Mouse (Mus musculus): Measurements from ENCODE around the gene Tmem123. TPM values are rescaled to one million over a fixed set of nuclear protein-coding genes. Genes with fewer than 3 reads are reported as not detected.

Tmem123 gene
- polyA plus RNA-seq, 1 experiment from 2014 or later = 122 TPM

- WGBS = 24% methylated on average over 14 of the region's 14 CpGs
- peak; percentile 65 for DNase-seq (ENCODE audit: low spot score)
- H3K4me1 ChIP-seq (replicated peaks; ENCODE audit: control insufficient read depth, insufficient read depth, low read length) = no peaks in the 10 kb centered on the region; the same call in 1 of the 2 replicates
- H3K9me3 ChIP-seq (ENCODE audit: control insufficient read depth, low read length) = no peaks in the 10 kb centered on the region
- H3K27ac ChIP-seq (ENCODE audit: low read depth, low read length) = peak overlapping the region; percentile 97
- ATAC-seq (replicated peaks; ENCODE audit: low FRiP score) = peak; percentile 31
- peaks cover 8% of the 10 kb centered on the region; the same call in 1 of the 2 replicates for H3K36me3 ChIP-seq (ENCODE audit: control insufficient read depth, insufficient read depth, low read length)
- H3K4me3 ChIP-seq (ENCODE audit: low read depth, low read length) = peak overlapping the region; percentile 38
- no peaks in the 10 kb centered on the region for H3K27me3 ChIP-seq (ENCODE audit: control insufficient read depth, insufficient read depth, low read length)
- H3K4me2 ChIP-seq (ENCODE audit: low read depth, low read length, severe bottlenecking) = peak overlapping the region; percentile 77
- H3K9ac ChIP-seq (ENCODE audit: low read length) = peak overlapping the region; percentile 84
Observed at GRCm38 (mm10) chr9:7837806-7838440, 74.1 kb downstream of the Tmem123 start.

GRCm38 (mm10) chr9:7841221-7841620 lies 77.4 kb downstream of the Tmem123 start:
- Histone ChIP-seq H3K9me3 (ENCODE audit: control insufficient read depth, low read length) (no peaks in the 10 kb centered on the region), H3K27me3 (ENCODE audit: control insufficient read depth, insufficient read depth, low read length) (no peaks in the 10 kb centered on the region), H3K4me3 (ENCODE audit: low read depth, low read length) (no peak overlapping the region), H3K36me3 (ENCODE audit: control insufficient read depth, insufficient read depth, low read length) (no peaks in the 10 kb centered on the region), H3K4me2 (ENCODE audit: low read depth, low read length, severe bottlenecking) (no peak overlapping the region), H3K9ac (ENCODE audit: low read length) (no peak overlapping the region), H3K4me1 (replicated peaks; ENCODE audit: control insufficient read depth, insufficient read depth, low read length) (no peaks in the 10 kb centered on the region), H3K27ac (ENCODE audit: low read depth, low read length) (no peak overlapping the region)
- DNase-seq (ENCODE audit: low spot score) (no peak), ATAC-seq (replicated peaks; ENCODE audit: low FRiP score) (no peak)
- 73% methylated on average over 6 of the region's 6 CpGs for WGBS

Small RNA genes lying within 50 kb of the gene (microRNA-seq; reads per million reads assigned to microRNA genes)
- 14.3 reads per million, percentile 8 among the genes with 10 or more reads in this experiment for gene Mir5618 (ENCODE audit: insufficient number of aligned reads)

Other genes with a start within 250 kb of the Tmem123 start
- gene Mmp8, start 205.6 kb upstream of the Tmem123 start, polyA plus RNA-seq (2014; fragmentation: Nextera tagmentation; extraction: Ambion mirVana) = not detected in 2 replicates
- gene Mmp27, start 192.6 kb upstream of the Tmem123 start, polyA plus RNA-seq (2014; fragmentation: Nextera tagmentation; extraction: Ambion mirVana) = not detected in 2 replicates
- gene Mmp20, start 135.8 kb upstream of the Tmem123 start, polyA plus RNA-seq (2014; fragmentation: Nextera tagmentation; extraction: Ambion mirVana) = not detected in 2 replicates
- not detected in 2 replicates for gene Mmp7, start 72.0 kb upstream of the Tmem123 start, polyA plus RNA-seq (2014; fragmentation: Nextera tagmentation; extraction: Ambion mirVana)
- gene Birc2, start 73.0 kb downstream of the Tmem123 start, polyA plus RNA-seq (2014; fragmentation: Nextera tagmentation; extraction: Ambion mirVana) = 45.6 and 47.7 TPM in 2 replicates
- 2.2 and 3.2 TPM in 2 replicates for gene Birc3, start 109.1 kb downstream of the Tmem123 start, polyA plus RNA-seq (2014; fragmentation: Nextera tagmentation; extraction: Ambion mirVana)
- gene Yap1, start 240.6 kb downstream of the Tmem123 start, polyA plus RNA-seq (2014; fragmentation: Nextera tagmentation; extraction: Ambion mirVana) = 34.9 and 37.6 TPM in 2 replicates